Mouse (Mus musculus) CD4-positive, CD25-positive, alpha-beta regulatory T cell, adult 4 months (primary cell): ENCODE measurements around the gene Slc25a42. TPM values are rescaled to one million over a fixed set of nuclear protein-coding genes. Genes with fewer than 3 reads are reported as not detected.

ENCODE experiments used
- ATAC-seq: one replicate; pipeline ENCODE4 v1.8.0; 2017
- polyA plus RNA-seq, 2 experiments: library from polyadenylated mRNA; unstranded; fragments of 100-300 nt; shearing (Covaris generic); gene quantifications; one replicate each; pipeline ENCODE4 v1.2.1; 2017

The Slc25a42 gene
- polyA plus RNA-seq, 2 experiments from 2014 or later, result 6.2 to 9.7 TPM

DNA sequence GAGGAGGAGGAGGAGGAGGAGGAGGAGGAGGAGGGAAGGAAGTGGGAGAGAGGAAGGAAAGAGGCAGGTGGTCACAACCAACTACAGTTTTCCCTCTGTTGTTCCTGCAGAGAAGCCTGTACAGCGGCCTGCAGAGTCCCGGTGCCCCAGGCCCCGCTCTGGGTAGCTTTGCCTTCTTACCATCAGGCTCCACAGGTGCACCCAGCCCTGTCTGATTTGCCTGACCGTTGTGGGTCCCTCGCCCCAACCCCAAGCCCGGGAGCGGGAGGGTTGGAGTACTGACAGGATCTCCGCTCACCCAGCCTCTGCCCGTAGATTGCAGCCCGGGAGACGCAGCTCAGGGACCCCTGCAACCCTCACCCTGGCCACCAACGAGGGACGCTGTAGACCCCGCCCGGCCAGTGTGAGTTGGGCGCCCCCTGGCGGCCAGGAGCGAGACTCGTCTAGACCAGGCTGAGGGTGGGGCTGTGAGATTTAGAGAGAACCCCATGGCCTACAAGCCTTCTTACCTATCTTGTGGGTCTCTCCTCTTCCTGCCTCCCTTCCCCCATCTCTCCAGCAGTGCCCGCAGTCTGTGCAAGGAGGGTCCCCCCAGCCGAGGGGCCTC is 45.5 kb downstream of the Slc25a42 start:
- peak; percentile 89 for ATAC-seq

- ATAC-seq, result no peak
These were observed 48.8 kb downstream of the Slc25a42 start for GRCm38 (mm10) chr8:70163316-70163715.

GRCm38 (mm10) chr8:70160015-70160414 is 52.1 kb downstream of the Slc25a42 start:
- ATAC-seq, result peak; percentile 58

GRCm38 (mm10) chr8:70159211-70159610 is 52.9 kb downstream of the Slc25a42 start:
- no peak for ATAC-seq

GRCm38 (mm10) chr8:70158069-70158853 is 53.8 kb downstream of the Slc25a42 start:
- ATAC-seq, result peak; percentile 76

DNA sequence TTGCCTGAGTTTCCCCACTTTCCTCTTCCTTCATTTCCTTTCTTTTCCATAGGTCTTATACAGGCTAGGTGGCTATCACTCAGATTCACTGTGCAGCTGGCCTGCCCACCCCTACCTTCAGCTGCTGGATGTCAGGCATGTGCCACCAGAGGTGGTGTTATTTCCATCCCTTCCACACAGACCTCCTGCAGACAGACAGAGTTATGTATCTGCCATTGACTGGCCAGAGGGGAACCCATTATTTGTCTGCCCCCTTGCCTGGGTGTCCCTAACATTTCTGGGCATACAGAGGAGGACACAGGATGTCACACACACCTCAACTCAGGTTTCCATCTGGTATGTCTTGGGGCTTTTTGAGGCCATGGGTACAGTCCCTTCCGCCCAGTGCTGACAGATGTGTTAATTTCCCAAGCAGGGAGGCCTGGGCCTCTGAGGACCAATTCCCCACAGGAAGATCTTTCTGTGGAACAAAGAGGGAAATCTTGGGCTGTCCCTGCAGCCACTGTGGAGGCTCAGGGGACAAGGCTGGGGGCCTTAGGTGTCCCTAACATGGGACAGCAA is 54.8 kb downstream of the Slc25a42 start:
- ATAC-seq, result no peak

DNA sequence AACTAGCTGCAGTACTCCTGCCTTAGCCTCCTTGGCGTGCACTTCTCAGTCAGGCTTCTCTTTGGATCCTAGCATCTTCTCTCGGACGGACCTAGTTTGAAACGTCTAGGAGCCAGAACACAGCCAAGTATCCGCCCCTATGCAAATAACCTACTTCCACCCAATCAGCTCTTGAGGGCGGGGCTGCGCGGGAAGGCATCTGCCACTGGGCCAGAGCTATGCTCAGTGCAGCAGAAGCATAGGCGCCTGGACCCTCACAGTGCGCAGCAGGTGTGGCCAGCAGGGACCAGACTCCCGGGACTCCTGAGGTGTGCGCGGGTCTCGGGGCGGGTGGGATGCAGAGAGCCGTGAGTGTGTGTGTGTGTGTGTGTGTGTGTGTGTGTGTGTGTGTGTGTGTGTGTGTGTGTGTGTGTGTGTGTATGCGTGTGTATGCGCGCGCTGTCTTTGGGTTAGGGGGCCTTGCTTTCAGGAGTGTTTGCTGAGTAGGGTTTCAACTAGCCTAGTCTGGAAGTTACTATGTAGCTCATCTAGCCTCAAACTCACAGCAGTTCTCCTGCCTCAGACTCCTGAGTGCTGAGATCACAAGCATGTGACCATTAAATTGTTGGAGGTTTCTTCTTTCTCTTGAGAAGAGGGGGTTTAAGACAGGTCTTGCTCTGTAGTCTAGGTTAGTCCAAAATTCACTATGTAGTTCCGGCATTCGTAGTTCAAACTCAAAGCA is 59.4 kb downstream of the Slc25a42 start:
- ATAC-seq, result peak; percentile 94

GRCm38 (mm10) chr8:70150158-70150557 is 61.9 kb downstream of the Slc25a42 start:
- ATAC-seq, result no peak

- ATAC-seq, result no peak
These were observed 64.2 kb downstream of the Slc25a42 start for GRCm38 (mm10) chr8:70147678-70148607.

DNA sequence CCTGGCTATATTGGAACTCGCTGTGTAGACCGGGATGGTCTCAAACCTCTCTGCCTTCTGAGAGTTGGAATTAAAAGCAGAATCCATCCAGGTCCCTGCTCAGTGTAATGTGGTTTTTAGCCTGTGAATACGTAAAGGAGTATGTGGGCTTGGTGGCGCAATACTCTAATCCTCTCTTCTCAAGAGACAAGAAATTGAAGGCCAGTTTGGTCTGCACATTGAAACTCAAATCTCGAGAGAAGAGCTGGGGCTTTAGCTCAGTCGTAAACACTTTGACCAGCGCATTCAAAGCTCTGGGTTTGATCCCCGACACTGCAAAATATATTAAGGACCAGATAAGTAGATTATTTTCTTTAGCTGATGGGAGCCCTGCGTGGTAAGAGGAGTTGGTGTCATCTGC is 72.1 kb downstream of the Slc25a42 start:
- ATAC-seq, result no peak

DNA sequence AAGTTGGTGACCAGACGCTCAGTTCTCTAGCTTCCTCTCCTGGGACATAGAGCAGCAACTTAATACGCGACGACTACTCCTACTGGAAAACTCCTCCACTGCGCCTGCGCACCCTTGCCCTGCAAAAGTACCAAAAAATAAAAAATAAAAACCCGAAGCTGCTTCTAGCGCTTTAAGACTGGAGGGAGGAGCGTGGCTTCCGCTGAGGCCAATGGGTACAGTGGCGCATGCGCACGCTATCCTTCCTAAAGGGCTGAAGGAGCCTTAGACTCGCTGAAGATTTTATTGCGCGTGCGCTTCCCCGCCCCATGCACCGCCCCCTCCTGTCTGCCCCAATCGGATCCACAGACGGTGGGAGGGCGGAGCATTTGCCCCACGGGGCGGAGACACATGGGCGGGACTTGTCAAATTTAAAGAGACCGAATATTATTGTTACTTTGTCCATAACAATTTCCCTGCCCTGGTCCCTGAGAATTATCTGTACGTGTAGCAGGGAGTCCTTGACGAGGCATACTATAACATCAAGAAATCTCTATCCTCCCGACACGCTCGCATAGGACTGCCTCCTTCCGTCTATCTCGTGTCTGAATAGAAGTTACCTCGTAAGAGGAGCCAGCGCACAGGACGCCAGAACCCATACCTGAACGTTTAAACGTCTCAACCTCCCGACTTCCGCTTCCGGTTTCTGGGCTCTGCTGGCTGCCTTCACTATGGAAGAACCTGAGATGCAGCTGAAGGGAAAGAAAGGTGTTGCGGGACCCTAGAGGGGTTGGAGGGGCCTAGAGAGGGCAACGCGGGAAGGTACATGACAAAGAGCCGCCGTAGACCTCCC is 72.9 kb downstream of the Slc25a42 start, which contains the start of the genes Rfxank, Borcs8 and Mef2b:
TSS of gene Rfxank (minus strand) at position 129 of the 832 bp plus-strand sequence.
TSS of gene Borcs8 (plus strand) at position 474 of the 832 bp plus-strand sequence.
TSS of gene Mef2b (plus strand) at position 686 of the 832 bp plus-strand sequence.
- peak; percentile 89 for ATAC-seq

- no peak for ATAC-seq
These were observed 74.2 kb downstream of the Slc25a42 start for GRCm38 (mm10) chr8:70137890-70138289.

- ATAC-seq, result no peak
These were observed 75.5 kb downstream of the Slc25a42 start for GRCm38 (mm10) chr8:70136591-70136990.

DNA sequence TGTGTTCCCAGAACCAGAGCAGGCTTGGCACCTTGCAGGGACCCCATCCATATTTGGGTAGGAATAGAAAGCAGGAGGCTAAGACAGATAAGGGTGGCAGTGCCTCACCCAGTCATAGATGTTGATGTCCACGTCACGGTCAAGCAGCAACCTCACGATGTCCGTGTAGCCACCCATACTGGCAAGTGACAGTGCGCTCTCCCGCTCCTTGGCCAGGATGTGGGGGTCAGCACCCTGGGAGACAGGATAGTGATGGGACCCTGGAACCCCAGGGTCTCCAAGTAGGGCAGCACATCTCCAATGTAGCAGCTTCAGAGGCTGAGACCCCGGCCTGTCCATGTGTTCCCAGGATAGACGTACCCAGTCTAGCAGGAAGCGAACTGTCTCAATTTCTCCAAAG is 77.2 kb downstream of the Slc25a42 start:
- no peak for ATAC-seq

Other genes starting within 250 kb of the Slc25a42 start
- 10 to 100 TPM; 17.4 to 21.6 TPM for gene Gatad2a, start 215.9 kb downstream of the Slc25a42 start, polyA plus RNA-seq
- 10 to 100 TPM; 43.3 to 70.0 TPM for gene Mau2, start 169.6 kb downstream of the Slc25a42 start, polyA plus RNA-seq
- gene Sugp1, start 169.5 kb downstream of the Slc25a42 start, polyA plus RNA-seq, result 10 to 100 TPM; 51.1 to 80.3 TPM
- gene Tm6sf2, start 139.4 kb downstream of the Slc25a42 start, polyA plus RNA-seq, result 1 to 10 TPM in 1 of 2 experiments, under 1 TPM in 1; 0.60 to 1.1 TPM
- not detected for gene Hapln4, start 128.8 kb downstream of the Slc25a42 start, polyA plus RNA-seq
- gene Ncan, start 91.4 kb downstream of the Slc25a42 start, polyA plus RNA-seq, result not detected
- gene Nr2c2ap, start 81.0 kb downstream of the Slc25a42 start, polyA plus RNA-seq, result 10 to 100 TPM; 43.0 to 59.3 TPM
- 10 to 100 TPM; 67.2 to 81.8 TPM for gene Rfxank, start 73.2 kb downstream of the Slc25a42 start, polyA plus RNA-seq
- gene Borcs8, start 72.8 kb downstream of the Slc25a42 start, polyA plus RNA-seq, result 10 to 100 TPM; 76.8 to 91.1 TPM
- 1 to 10 TPM in 1 of 2 experiments, not detected in 1; 1.5 TPM for gene Mef2b, start 72.6 kb downstream of the Slc25a42 start, polyA plus RNA-seq
- 10 to 100 TPM; 25.3 to 54.7 TPM for gene Tmem161a, start 39.9 kb downstream of the Slc25a42 start, polyA plus RNA-seq
- 10 to 100 TPM; 19.9 to 35.1 TPM for gene Sugp2, start 21.9 kb upstream of the Slc25a42 start, polyA plus RNA-seq
- gene Armc6, start 22.2 kb upstream of the Slc25a42 start, polyA plus RNA-seq, result 10 to 100 TPM in 1 of 2 experiments, 1 to 10 TPM in 1; 8.9 to 13.9 TPM
- 1 to 10 TPM in 1 of 2 experiments, under 1 TPM in 1; 0.62 to 1.6 TPM for gene Homer3, start 70.5 kb upstream of the Slc25a42 start, polyA plus RNA-seq
- gene Ddx49, start 90.2 kb upstream of the Slc25a42 start, polyA plus RNA-seq, result 10 to 100 TPM; 57.8 to 74.2 TPM
- gene Cope, start 90.2 kb upstream of the Slc25a42 start, polyA plus RNA-seq, result 100 to 1,000 TPM; 321 to 359 TPM
- gene Cers1, start 103.5 kb upstream of the Slc25a42 start, polyA plus RNA-seq, result not detected
- under 1 TPM in 1 of 2 experiments, not detected in 1; 0.71 TPM for gene Gdf1, start 117.5 kb upstream of the Slc25a42 start, polyA plus RNA-seq
- gene Upf1, start 141.0 kb upstream of the Slc25a42 start, polyA plus RNA-seq, result 10 to 100 TPM; 11.4 to 14.5 TPM
- under 1 TPM in 1 of 2 experiments, not detected in 1; 0.28 TPM for gene Comp, start 161.3 kb upstream of the Slc25a42 start, polyA plus RNA-seq
- 1 to 10 TPM; 7.6 to 9.3 TPM for gene Crtc1, start 227.3 kb upstream of the Slc25a42 start, polyA plus RNA-seq